10 mouse cellular contexts compared by ENCODE assay signal in genomic region chr8:87311282-87311681, GRCm38 (mm10).
DNase-seq lines count a peak whose midpoint lies in the region; ATAC-seq and TF ChIP-seq lines count a peak whose summit lies in the region.
"Had no signal": no experiment of that assay in that cellular context is flagged by ENCODE, and none has a peak within 500 bp of the region (broad histone marks: within the 10 kb centered on the region; RNA-seq: fewer than 3 reads in every experiment).

No protein-coding gene starts in this region.

- H3K4me1 ChIP-seq in hindbrain, embryonic 13.5 days (replicated peaks) = peaks cover 11% of the 10 kb centered on the region
- H3K4me1 ChIP-seq in hindbrain, embryonic 12.5 days = no peaks in the 10 kb centered on the region
- no peaks in the 10 kb centered on the region for H3K4me1 ChIP-seq in midbrain, postnatal 0 days (ENCODE audit: insufficient read depth, low read length)
- 0 out of 2 replicates have a peak, but pooled peaks cover 5% of the 10 kb centered on the region for H3K4me1 ChIP-seq in midbrain, embryonic 13.5 days (replicated peaks)
- H3K4me1 ChIP-seq: liver, embryonic 15.5 days had no signal

- H3K9ac ChIP-seq in hindbrain, embryonic 13.5 days = no peak overlapping the region
- H3K9ac ChIP-seq in hindbrain, embryonic 12.5 days = no peak overlapping the region
- no peak overlapping the region for H3K9ac ChIP-seq in midbrain, postnatal 0 days (replicated peaks; ENCODE audit: low read length, poor library complexity, severe bottlenecking)
- no peak overlapping the region for H3K9ac ChIP-seq in midbrain, embryonic 13.5 days (replicated peaks)
- H3K9ac ChIP-seq: liver, embryonic 15.5 days had no signal

- H3K36me3 ChIP-seq in hindbrain, embryonic 13.5 days = no peaks in the 10 kb centered on the region
- no peaks in the 10 kb centered on the region for H3K36me3 ChIP-seq in hindbrain, embryonic 12.5 days
- no peaks in the 10 kb centered on the region for H3K36me3 ChIP-seq in midbrain, postnatal 0 days (ENCODE audit: insufficient read depth, low read length)
- no peaks in the 10 kb centered on the region for H3K36me3 ChIP-seq in midbrain, embryonic 13.5 days
- H3K36me3 ChIP-seq: liver, embryonic 15.5 days had no signal

- H3K27ac ChIP-seq in hindbrain, embryonic 13.5 days = peak overlapping the region; percentile 12; the same call in 1 of the 2 replicates
- H3K27ac ChIP-seq in hindbrain, embryonic 12.5 days = no peak overlapping the region
- no peak overlapping the region for H3K27ac ChIP-seq in midbrain, postnatal 0 days (ENCODE audit: low read depth, low read length)
- no peak overlapping the region for H3K27ac ChIP-seq in midbrain, embryonic 13.5 days
- H3K27ac ChIP-seq: kidney, postnatal 0 days; liver, embryonic 15.5 days had no signal

- H3K9me3 ChIP-seq in hindbrain, embryonic 13.5 days = no peaks in the 10 kb centered on the region
- no peaks in the 10 kb centered on the region for H3K9me3 ChIP-seq in hindbrain, embryonic 12.5 days (replicated peaks)
- no peaks in the 10 kb centered on the region for H3K9me3 ChIP-seq in midbrain, postnatal 0 days (ENCODE audit: low read length)
- no peaks in the 10 kb centered on the region for H3K9me3 ChIP-seq in midbrain, embryonic 13.5 days
- H3K9me3 ChIP-seq: liver, embryonic 15.5 days had no signal

- no peak for ATAC-seq in hindbrain, embryonic 13.5 days (ENCODE audit: low FRiP score)
- no peak for ATAC-seq in hindbrain, embryonic 12.5 days (ENCODE audit: low FRiP score)
- ATAC-seq in midbrain, postnatal 0 days (ENCODE audit: low FRiP score) = no peak
- no peak for ATAC-seq in midbrain, embryonic 13.5 days

- H3K4me2 ChIP-seq in hindbrain, embryonic 13.5 days = no peak overlapping the region
- no peak overlapping the region for H3K4me2 ChIP-seq in hindbrain, embryonic 12.5 days (replicated peaks)
- H3K4me2 ChIP-seq in midbrain, postnatal 0 days (ENCODE audit: low read depth, low read length, poor library complexity, severe bottlenecking) = no peak overlapping the region
- no peak overlapping the region for H3K4me2 ChIP-seq in midbrain, embryonic 13.5 days (replicated peaks)
- H3K4me2 ChIP-seq: liver, embryonic 15.5 days had no signal

- no peak for TF ChIP-seq CTCF in midbrain, postnatal 0 days (IDR thresholded peaks at IDR 0.05)

- no peak overlapping the region for H3K4me3 ChIP-seq in hindbrain, embryonic 13.5 days
- H3K4me3 ChIP-seq in hindbrain, embryonic 12.5 days = no peak overlapping the region
- no peak overlapping the region for H3K4me3 ChIP-seq in midbrain, postnatal 0 days (ENCODE audit: low read depth, low read length)
- no peak overlapping the region for H3K4me3 ChIP-seq in midbrain, embryonic 13.5 days (replicated peaks)
- H3K4me3 ChIP-seq: liver, embryonic 15.5 days had no signal

- peak; percentile 65 for DNase-seq in adrenal gland, postnatal 14 days
- no peak for DNase-seq in adrenal gland, adult 18-20 months (ENCODE audit: low spot score in 2 of 2)
- DNase-seq in midbrain, postnatal 0 days (ENCODE audit: low spot score) = peak; percentile 64
- peak; percentile 63 to 78 for DNase-seq in cerebellum, postnatal 14 days
- no peak for DNase-seq in embryo, embryonic 10.5 days (ENCODE audit: low spot score)

- 63% methylated on average over 7 of the region's 7 CpGs for WGBS in hindbrain, embryonic 13.5 days
- 74% methylated on average over 7 of the region's 7 CpGs for WGBS in hindbrain, embryonic 12.5 days
- WGBS in midbrain, postnatal 0 days = 65% methylated on average over 7 of the region's 7 CpGs
- 74% methylated on average over 7 of the region's 7 CpGs for WGBS in midbrain, embryonic 13.5 days

- H3K27me3 ChIP-seq in hindbrain, embryonic 13.5 days = no peaks in the 10 kb centered on the region
- H3K27me3 ChIP-seq in hindbrain, embryonic 12.5 days = no peaks in the 10 kb centered on the region
- no peaks in the 10 kb centered on the region for H3K27me3 ChIP-seq in midbrain, postnatal 0 days (ENCODE audit: insufficient read depth, low read length)
- H3K27me3 ChIP-seq in midbrain, embryonic 13.5 days = no peaks in the 10 kb centered on the region
- H3K27me3 ChIP-seq: liver, embryonic 15.5 days had no signal

Comparison
In these comparisons a context has a peak if more than half of its experiments do, and no peak if none do; other contexts are left out.
1. DNase-seq: peak in adrenal gland, postnatal 14 days (single experiment), midbrain, postnatal 0 days (single experiment) and cerebellum, postnatal 14 days (2 of 2); none in adrenal gland, adult 18-20 months (0 of 2) and embryo, embryonic 10.5 days (single experiment).